Mouse (Mus musculus): ENCODE data around the gene Cda.
"Not testable (repeated sequence)": the region's sequence is repeated elsewhere in the genome, so short reads cannot be mapped to it uniquely, and the experiment has no call there.

The Cda gene

GRCm38 (mm10) chr4:138335036-138335435 is 32.8 kb downstream of the Cda start:
- no peak for DNase-seq (ENCODE audit: low spot score)

- DNase-seq (ENCODE audit: low spot score): no peak
These were observed 34.7 kb downstream of the Cda start for GRCm38 (mm10) chr4:138333135-138333534.

- DNase-seq (ENCODE audit: low spot score): no peak
These were observed 36.1 kb downstream of the Cda start for GRCm38 (mm10) chr4:138331647-138332046.

- no peak for DNase-seq (ENCODE audit: low spot score)
These were observed 37.5 kb downstream of the Cda start for GRCm38 (mm10) chr4:138330264-138330671.

GRCm38 (mm10) chr4:138327891-138328470 is 39.8 kb downstream of the Cda start:
- DNase-seq (ENCODE audit: low spot score): no peak

- not testable (repeated sequence) for DNase-seq (ENCODE audit: low spot score)
These were observed 40.6 kb downstream of the Cda start for GRCm38 (mm10) chr4:138327155-138327554.

GRCm38 (mm10) chr4:138326077-138326695 is 41.6 kb downstream of the Cda start, which contains the start of gene Pink1:
Gene Pink1 (minus strand): TSS chr4:138326307.
- peak; percentile 94 for DNase-seq (ENCODE audit: low spot score)

- DNase-seq (ENCODE audit: low spot score): peak; percentile 94
These were observed 42.2 kb downstream of the Cda start for GRCm38 (mm10) chr4:138325466-138326076.

- DNase-seq (ENCODE audit: low spot score): no peak
These were observed 43.3 kb downstream of the Cda start for GRCm38 (mm10) chr4:138324451-138324850.

GRCm38 (mm10) chr4:138323753-138324152 is 44.0 kb downstream of the Cda start:
- DNase-seq (ENCODE audit: low spot score): no peak

GRCm38 (mm10) chr4:138322692-138323091 is 45.1 kb downstream of the Cda start:
- no peak for DNase-seq (ENCODE audit: low spot score)

- no peak for DNase-seq (ENCODE audit: low spot score)
These were observed 46.3 kb downstream of the Cda start for GRCm38 (mm10) chr4:138321488-138321887.

- DNase-seq (ENCODE audit: low spot score): no peak
These were observed 47.1 kb downstream of the Cda start for GRCm38 (mm10) chr4:138320711-138321110.

- peak; percentile 89 for DNase-seq (ENCODE audit: low spot score)
These were observed 48.3 kb downstream of the Cda start for GRCm38 (mm10) chr4:138319508-138319907.

- DNase-seq (ENCODE audit: low spot score): peak; percentile 61
These were observed 49.1 kb downstream of the Cda start for GRCm38 (mm10) chr4:138318509-138319266.

- no peak for DNase-seq (ENCODE audit: low spot score)
These were observed 51.4 kb downstream of the Cda start for GRCm38 (mm10) chr4:138316369-138316768.

GRCm38 (mm10) chr4:138315781-138316180 is 52.0 kb downstream of the Cda start:
- no peak for DNase-seq (ENCODE audit: low spot score)

- no peak for DNase-seq (ENCODE audit: low spot score)
These were observed 54.0 kb downstream of the Cda start for GRCm38 (mm10) chr4:138313795-138314194.

GRCm38 (mm10) chr4:138313021-138313420 is 54.8 kb downstream of the Cda start:
- DNase-seq (ENCODE audit: low spot score): no peak

GRCm38 (mm10) chr4:138312105-138312504 is 55.7 kb downstream of the Cda start:
- DNase-seq (ENCODE audit: low spot score): no peak

- no peak for DNase-seq (ENCODE audit: low spot score)
These were observed 56.2 kb downstream of the Cda start for GRCm38 (mm10) chr4:138311595-138311994.

- no peak for DNase-seq (ENCODE audit: low spot score)
These were observed 57.4 kb downstream of the Cda start for GRCm38 (mm10) chr4:138310311-138310910.

Measured in layer of hippocampus, adult 11-12 months (tissue).